Mouse (Mus musculus): ENCODE measurements around the gene 1190007I07Rik.
"Not testable (repeated sequence)": the region's sequence is repeated elsewhere in the genome, so short reads cannot be mapped to it uniquely, and the experiment has no call there.

Gene 1190007I07Rik

DNA sequence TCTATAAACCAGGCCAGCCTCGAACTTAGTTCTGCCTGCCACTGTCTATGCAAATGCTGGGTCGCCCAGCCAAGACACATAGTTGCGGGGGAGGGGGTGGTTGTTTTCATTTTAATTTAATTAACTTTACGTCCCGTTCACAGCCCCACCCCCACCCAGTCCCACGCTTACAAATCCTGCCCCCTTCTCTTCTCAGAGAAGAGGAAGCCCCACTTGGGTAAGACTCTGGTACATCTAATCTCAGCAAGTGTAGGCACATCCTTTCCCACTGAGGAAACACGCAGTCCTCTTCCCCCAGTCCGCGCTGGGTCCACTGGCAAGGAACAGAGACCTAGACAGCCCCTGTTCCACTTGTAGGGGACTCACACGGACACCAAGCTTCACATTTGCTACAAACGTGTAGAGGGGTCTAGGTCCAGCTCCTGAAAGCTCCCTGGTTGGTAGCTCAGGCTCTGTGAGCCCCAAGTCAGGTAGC is 6.1 kb upstream of the 1190007I07Rik start:
- peak; percentile 55 for DNase-seq (ENCODE audit: low spot score)

DNA sequence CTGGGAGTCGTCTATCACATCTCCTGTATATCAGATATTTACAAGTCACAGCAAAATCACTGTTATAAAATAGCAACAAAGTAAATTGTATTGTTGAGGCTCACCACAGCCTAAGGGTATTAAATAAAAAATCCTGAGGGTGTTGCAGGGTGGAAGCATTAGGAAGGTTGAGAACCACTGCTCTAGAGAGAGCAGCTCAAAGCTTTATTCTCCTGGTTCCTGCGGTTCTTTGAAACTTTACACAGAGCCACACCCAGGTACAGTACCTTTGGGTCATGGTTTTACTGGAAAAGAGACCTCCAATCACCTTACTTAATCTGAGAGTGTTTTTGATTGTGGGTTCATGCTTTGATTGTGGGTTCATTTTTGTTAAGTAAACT is 515 bp upstream of the 1190007I07Rik start:
- not testable (repeated sequence) for DNase-seq (ENCODE audit: low spot score)

DNA sequence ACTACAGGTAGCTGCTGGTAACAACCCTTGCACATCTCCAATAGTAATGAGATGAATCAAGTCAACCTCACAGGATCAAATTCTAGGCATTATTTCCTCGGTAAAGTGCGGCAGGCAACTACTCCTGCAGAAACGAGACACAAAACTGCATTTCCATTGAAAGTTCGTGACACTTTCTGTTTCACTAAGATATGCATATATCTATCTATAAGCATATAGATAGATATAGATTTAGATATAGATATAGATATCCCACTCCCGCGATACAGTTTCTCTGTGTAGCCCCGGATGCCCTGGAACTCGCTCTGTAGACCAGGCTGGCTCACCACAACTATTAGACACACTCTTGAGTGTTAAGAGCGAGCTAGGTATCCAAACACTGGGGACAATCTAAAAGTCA is 793 bp downstream of the 1190007I07Rik start:
- DNase-seq (ENCODE audit: low spot score): no peak

DNA sequence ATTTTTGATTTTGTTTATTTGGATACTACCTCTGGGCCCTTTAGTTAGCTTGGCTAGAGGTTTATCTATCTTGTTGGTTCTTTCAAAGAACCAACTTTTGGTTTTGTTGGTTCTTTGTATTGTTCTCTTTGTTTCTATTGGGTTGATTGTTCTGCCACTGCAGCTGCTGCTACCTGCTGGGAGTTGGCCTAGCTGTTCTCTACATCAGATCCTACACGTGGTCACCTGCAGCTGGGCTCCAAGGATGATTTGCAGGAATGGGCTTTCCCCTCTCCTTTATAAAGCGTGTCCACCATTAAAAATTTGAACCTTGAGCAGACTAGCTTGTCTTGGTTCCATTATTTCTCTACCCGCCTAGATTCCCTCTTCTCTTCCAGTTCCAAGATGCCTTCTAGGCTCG is 28.6 kb downstream of the 1190007I07Rik start:
- DNase-seq (ENCODE audit: low spot score): not testable (repeated sequence)

DNA sequence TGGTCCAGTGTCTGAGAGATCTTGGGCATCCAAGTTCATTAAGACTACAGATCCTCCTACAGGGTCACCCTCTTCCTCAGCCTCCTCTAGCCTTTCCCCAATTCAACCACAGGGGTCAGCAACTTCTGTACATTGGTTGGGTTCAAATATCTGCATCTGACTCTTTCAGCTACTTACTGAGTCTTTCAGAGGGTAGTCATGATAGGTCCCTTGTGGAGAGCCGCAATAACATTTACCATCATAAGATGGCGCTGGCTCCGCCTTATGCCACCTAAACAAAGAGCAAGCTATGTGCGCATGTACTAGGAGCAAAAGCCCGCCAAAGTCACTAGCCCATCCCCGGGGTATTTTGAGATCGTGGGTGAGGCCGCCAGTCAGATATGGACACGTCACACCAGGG is 33.4 kb downstream of the 1190007I07Rik start:
- not testable (repeated sequence) for DNase-seq (ENCODE audit: low spot score)

- DNase-seq (ENCODE audit: low spot score): not testable (repeated sequence)
Observed at GRCm38 (mm10) chr10:82571091-82571490, 51.9 kb downstream of the 1190007I07Rik start.
